Mouse (Mus musculus) C2C12 (cell line): Measurements from ENCODE around the gene Nmnat3.

Source experiments
- CEBPB ChIP-seq: IDR thresholded peaks from one replicate; pipeline ENCODE4 v1.6.1; 2011; ENCODE audit warnings: low read depth, mild to moderate bottlenecking, control low read depth, moderate library complexity
- CTCF ChIP-seq: IDR thresholded peaks from one replicate; pipeline ENCODE4 v1.5.1; 2011; ENCODE audit not compliant: control insufficient read depth, insufficient read depth, insufficient read length
- FOSL1 ChIP-seq: IDR thresholded peaks from one replicate; pipeline ENCODE4 v1.8.0; 2011; ENCODE audit warnings: mild to moderate bottlenecking, low read length; ENCODE audit not compliant: poor library complexity, insufficient read depth, severe bottlenecking
- MAX ChIP-seq: IDR thresholded peaks from one replicate; pipeline ENCODE4 v1.6.1; 2011; ENCODE audit warnings: mild to moderate bottlenecking, control low read depth
- MYOD1 ChIP-seq: IDR thresholded peaks from one replicate; pipeline ENCODE4 v1.6.1; 2011; ENCODE audit warnings: low read depth; ENCODE audit not compliant: control insufficient read depth, insufficient read length
- MYOG ChIP-seq: IDR thresholded peaks from one replicate; pipeline ENCODE4 v1.6.1; 2011; ENCODE audit not compliant: control insufficient read depth, insufficient read length; ENCODE audit errors: extremely low read depth
- USF1 ChIP-seq: IDR thresholded peaks from one replicate; pipeline ENCODE4 v1.6.1; 2011; ENCODE audit warnings: low read depth, mild to moderate bottlenecking, control low read depth, moderate library complexity

- TF ChIP-seq MAX (no peak), CTCF (no peak), CEBPB (no peak), USF1 (no peak), MYOD1 (no peak), FOSL1 (no peak), MYOG (no peak)
Measured at GRCm38 (mm10) chr9:98423691-98424090, 136.5 kb downstream of the Nmnat3 start.
